Mouse (Mus musculus): ENCODE measurements at regions not wholly inside any gene's neighbourhood (a gene's known extent, or its start where the extent isn't known, plus 50 kb on each side); places are given as distances from the start of the nearest gene placed in this dataset.

DNA sequence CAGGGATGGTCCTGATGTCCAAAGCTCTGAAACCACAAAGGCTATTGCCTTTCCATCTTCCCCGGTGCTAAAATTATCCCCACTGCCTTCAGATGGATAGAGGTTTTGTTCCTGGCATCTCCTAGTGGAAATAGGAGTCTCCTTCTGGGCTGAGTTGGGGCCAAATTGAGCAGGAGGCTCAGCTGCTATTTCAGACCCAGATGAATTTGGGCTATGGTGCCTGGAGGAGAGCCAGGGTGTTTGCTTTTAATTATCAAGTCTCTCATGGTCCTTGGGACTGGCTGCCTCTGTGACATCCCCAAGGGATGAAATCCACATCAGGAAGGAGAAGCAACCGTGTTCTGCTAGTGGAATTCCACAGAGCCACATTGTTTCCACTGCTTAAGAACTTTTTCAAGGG is 207.3 kb downstream of the Ifng start:
- no peak for TF ChIP-seq EP300 (IDR thresholded peaks at IDR 0.05; ENCODE audit: low read depth)
- no peak for TF ChIP-seq CTCF (IDR thresholded peaks at IDR 0.05; ENCODE audit: low read depth)

Data from liver, embryonic 14.5 days (tissue).